Mouse (Mus musculus) bone marrow, adult 2 months (tissue): ENCODE data around the gene Cited4.

ENCODE experiments used
- CTCF ChIP-seq: fragments of 200-500 bp; IDR thresholded peaks from 2 replicates; pipeline ENCODE4 v1.5.1; 2011; ENCODE audit warnings: low read length, control low read depth; ENCODE audit not compliant: control insufficient read depth, insufficient read depth
- POLR2A ChIP-seq: fragments of 200-500 bp; IDR thresholded peaks from 2 replicates; pipeline ENCODE4 v1.6.1; 2011; ENCODE audit warnings: low read depth, mild to moderate bottlenecking, control low read depth, low read length, borderline replicate concordance; ENCODE audit not compliant: control insufficient read depth

GRCm38 (mm10) chr4:120667045-120667501 lies 701 bp downstream of the Cited4 start:
- TF ChIP-seq CTCF, result no peak
- TF ChIP-seq POLR2A, result 0 out of 2 replicates have a peak, but pooled peaks have one; percentile 17
